Mouse (Mus musculus) liver, embryonic 11.5 days (tissue): ENCODE measurements at regions not wholly inside any gene's neighbourhood (a gene's known extent, or its start where the extent isn't known, plus 50 kb on each side); places are given as distances from the start of the nearest gene placed in this dataset.

Experiments
- ATAC-seq: fragments of 200-750 bp; cut with Nextera tagmentation; replicated peaks from 2 replicates; pipeline ENCODE4 v1.8.0; 2017; ENCODE audit warnings: moderate number of reproducible peaks, mild to moderate bottlenecking, moderate TSS enrichment, moderate library complexity; ENCODE audit not compliant: low FRiP score
- DNase-seq: peaks from one replicate; pipeline ENCODE4 v3.0.0-alpha.2; 2017; ENCODE audit warnings: low spot score
- H3K27ac ChIP-seq: fragments of 300-500 bp; sonication (generic); 2 replicates; pipeline ENCODE4 v1.5.1; 2014; ENCODE audit warnings: mild to moderate bottlenecking, low read depth, low read length, control low read depth
- H3K27me3 ChIP-seq: fragments of 300-500 bp; sonication (generic); replicated peaks from 2 replicates; pipeline ENCODE4 v1.6.1; 2014; ENCODE audit warnings: low read length, mixed read lengths; ENCODE audit not compliant: control insufficient read depth, insufficient read depth
- H3K36me3 ChIP-seq: fragments of 300-500 bp; sonication (generic); 2 replicates; pipeline ENCODE4 v1.6.1; 2014; ENCODE audit warnings: mild to moderate bottlenecking, low read length, moderate library complexity, mixed read lengths; ENCODE audit not compliant: control insufficient read depth, insufficient read depth
- H3K4me1 ChIP-seq: fragments of 300-500 bp; sonication (generic); replicated peaks from 2 replicates; pipeline ENCODE4 v1.6.1; 2014; ENCODE audit warnings: low read length, mixed read lengths; ENCODE audit not compliant: control insufficient read depth, insufficient read depth
- H3K4me2 ChIP-seq: fragments of 300-500 bp; sonication (generic); 2 replicates; pipeline ENCODE4 v1.6.1; 2014; ENCODE audit warnings: mild to moderate bottlenecking, control low read depth, moderate library complexity
- H3K4me3 ChIP-seq: fragments of 300-500 bp; sonication (generic); 2 replicates; pipeline ENCODE4 v1.5.1; 2014; ENCODE audit warnings: low read depth, low read length, control low read depth
- H3K9ac ChIP-seq: fragments of 300-500 bp; sonication (generic); 2 replicates; pipeline ENCODE4 v1.6.1; 2014; ENCODE audit warnings: low read depth, low read length, control low read depth
- H3K9me3 ChIP-seq: fragments of 300-500 bp; sonication (generic); 2 replicates; pipeline ENCODE4 v1.6.1; 2016; ENCODE audit warnings: low read length, inconsistent platforms, mixed read lengths; ENCODE audit not compliant: control insufficient read depth
- WGBS: fragments of 180-500 bp; shearing (Covaris S2); extraction: QIAGEN DNeasy Blood & Tissue Kit; methylation state at CpG from one replicate; pipeline ENCODE4 v1.1.7; 2014; 5-methylcytosine and 5-hydroxymethylcytosine counted together

GRCm38 (mm10) chr12:71498246-71499029 is 188.8 kb downstream of the Dact1 start:
- 74% methylated on average over 14 of the region's 14 CpGs for WGBS
- no peak overlapping the region for H3K4me2 ChIP-seq
- ATAC-seq, result no peak
- DNase-seq, result no peak
- no peaks in the 10 kb centered on the region for H3K27me3 ChIP-seq
- H3K27ac ChIP-seq, result no peak overlapping the region
- no peaks in the 10 kb centered on the region for H3K9me3 ChIP-seq
- no peak overlapping the region for H3K4me3 ChIP-seq
- no peaks in the 10 kb centered on the region for H3K4me1 ChIP-seq
- no peaks in the 10 kb centered on the region for H3K36me3 ChIP-seq
- H3K9ac ChIP-seq, result no peak overlapping the region

DNA sequence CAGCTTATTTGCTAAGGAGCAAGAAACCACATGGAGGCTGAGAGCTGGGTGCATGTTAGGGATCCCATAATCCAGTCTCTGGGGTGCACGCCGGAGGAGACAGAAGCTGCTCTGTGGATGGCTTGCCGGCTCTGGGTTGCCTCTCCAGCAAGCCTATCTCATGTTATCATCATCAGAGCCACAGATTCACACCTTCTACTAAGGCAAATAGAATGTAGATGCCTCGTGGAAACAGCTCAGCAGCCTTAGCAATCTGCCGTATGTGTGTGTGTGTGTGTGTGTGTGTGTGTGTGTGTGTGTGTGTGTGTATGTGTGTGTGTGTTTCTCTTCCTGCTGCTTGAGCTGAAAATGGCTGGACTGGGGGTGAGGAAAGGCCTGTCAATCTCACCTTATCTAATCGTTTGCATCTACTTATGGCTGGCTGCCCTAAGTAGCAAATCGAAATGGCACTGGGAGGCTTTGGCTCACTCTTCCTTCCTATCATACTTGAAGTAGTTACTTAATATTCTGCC is 191.7 kb downstream of the Dact1 start:
- H3K4me1 ChIP-seq, result no peaks in the 10 kb centered on the region
- ATAC-seq (no peak), DNase-seq (no peak)
- no peaks in the 10 kb centered on the region for H3K36me3 ChIP-seq
- 46% methylated on average over 7 of the region's 7 CpGs for WGBS
- H3K27me3 ChIP-seq, result no peaks in the 10 kb centered on the region
- H3K27ac ChIP-seq, result no peak overlapping the region
- H3K9ac ChIP-seq, result no peak overlapping the region
- no peak overlapping the region for H3K4me2 ChIP-seq
- no peak overlapping the region for H3K4me3 ChIP-seq
- H3K9me3 ChIP-seq, result no peaks in the 10 kb centered on the region

- Histone ChIP-seq H3K9me3 (no peaks in the 10 kb centered on the region), H3K4me2 (no peak overlapping the region), H3K4me1 (no peaks in the 10 kb centered on the region), H3K9ac (no peak overlapping the region), H3K36me3 (no peaks in the 10 kb centered on the region), H3K27ac (no peak overlapping the region), H3K27me3 (no peaks in the 10 kb centered on the region), H3K4me3 (no peak overlapping the region)
- 77% methylated on average over 11 of the region's 11 CpGs for whole genome bisulfite sequencing
- ATAC-seq, result no peak
- DNase-seq, result no peak
These were observed 193.6 kb downstream of the Dact1 start for GRCm38 (mm10) chr12:71503265-71503664.

DNA sequence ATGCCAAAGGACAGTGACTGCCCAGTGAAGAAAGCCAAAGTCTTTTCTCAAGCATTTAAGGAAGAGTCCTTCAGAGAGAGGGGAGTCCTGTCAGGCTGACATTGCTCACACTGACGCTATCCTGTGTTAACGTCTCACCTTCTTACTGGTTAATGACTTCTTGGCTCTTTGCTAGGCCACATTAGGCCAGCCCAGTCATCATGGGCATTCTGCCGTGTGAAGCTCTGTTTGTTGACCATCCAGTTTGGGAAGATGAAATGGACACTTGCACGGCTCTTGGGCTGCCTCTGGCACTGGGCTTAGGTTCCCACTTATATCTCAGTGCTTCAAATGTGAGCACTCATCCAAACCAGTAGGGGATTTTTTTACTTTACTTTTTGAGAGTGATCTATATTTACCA is 196.5 kb downstream of the Dact1 start:
- no peaks in the 10 kb centered on the region for H3K9me3 ChIP-seq
- H3K27me3 ChIP-seq, result no peaks in the 10 kb centered on the region
- no peak for DNase-seq
- H3K36me3 ChIP-seq, result no peaks in the 10 kb centered on the region
- no peak overlapping the region for H3K4me2 ChIP-seq
- no peak overlapping the region for H3K4me3 ChIP-seq
- H3K4me1 ChIP-seq, result no peaks in the 10 kb centered on the region
- WGBS, result 62% methylated on average over 4 of the region's 4 CpGs
- H3K27ac ChIP-seq, result no peak overlapping the region
- no peak for ATAC-seq
- no peak overlapping the region for H3K9ac ChIP-seq

DNA sequence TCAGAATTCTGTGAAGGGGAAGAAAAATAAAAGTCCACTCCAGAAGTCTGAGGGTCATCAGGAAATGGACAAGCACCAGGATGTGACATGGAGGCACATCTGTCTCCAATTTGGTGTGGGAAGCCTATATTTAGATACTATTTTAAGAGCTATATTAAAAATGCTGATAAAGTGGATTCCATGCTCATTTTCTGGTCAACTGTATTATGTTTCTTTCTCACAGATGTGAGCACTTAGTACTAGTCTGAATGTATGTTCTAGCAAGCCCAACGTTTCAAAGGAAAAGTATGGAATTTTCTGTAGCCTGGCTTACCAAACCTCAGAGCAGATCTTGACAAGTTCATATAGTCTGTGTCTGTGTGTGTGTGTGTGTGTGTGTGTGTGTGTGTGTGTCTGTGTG is 197.0 kb downstream of the Dact1 start:
- no peaks in the 10 kb centered on the region for H3K4me1 ChIP-seq
- ATAC-seq (no peak), DNase-seq (no peak)
- no peak overlapping the region for H3K27ac ChIP-seq
- H3K4me2 ChIP-seq, result no peak overlapping the region
- H3K27me3 ChIP-seq, result no peaks in the 10 kb centered on the region
- H3K9ac ChIP-seq, result no peak overlapping the region
- no peaks in the 10 kb centered on the region for H3K36me3 ChIP-seq
- H3K4me3 ChIP-seq, result no peak overlapping the region
- no peaks in the 10 kb centered on the region for H3K9me3 ChIP-seq
- 85% methylated on average over 1 of the region's 1 CpGs for WGBS

DNA sequence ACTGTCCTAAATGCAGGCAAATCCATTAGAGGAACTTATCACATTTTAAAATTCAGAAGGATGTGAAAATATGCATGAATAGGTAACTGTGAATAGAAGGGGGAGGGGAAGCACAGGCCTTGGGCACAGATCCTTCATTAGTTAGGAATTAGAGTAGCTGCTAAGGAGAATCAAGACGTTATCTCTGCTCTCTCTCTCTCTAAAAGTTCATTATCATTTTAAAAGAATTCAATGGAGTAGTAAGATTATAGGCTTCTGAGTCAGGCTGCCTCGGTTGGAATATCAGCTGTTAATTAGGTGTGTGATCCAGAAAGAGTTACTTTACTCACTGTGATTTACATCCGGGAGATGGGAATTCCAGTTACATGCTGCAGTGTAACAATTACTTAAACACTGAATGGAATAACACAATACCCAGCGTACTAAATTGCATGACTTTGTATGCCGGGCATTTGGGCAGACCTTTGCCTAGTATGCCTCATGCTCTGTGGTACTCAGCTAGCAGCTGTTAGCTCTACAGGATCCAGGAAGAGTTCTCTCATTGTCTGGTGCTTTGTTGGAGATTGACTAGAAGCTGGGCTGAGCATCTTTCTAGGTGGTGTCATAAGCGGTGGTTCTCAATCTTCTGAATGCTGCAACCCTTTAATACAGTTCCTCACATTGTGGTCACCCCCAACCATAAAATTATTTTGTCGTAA is 203.4 kb downstream of the Dact1 start:
- H3K9ac ChIP-seq, result no peak overlapping the region
- no peak overlapping the region for H3K4me3 ChIP-seq
- DNase-seq (no peak), ATAC-seq (no peak)
- no peaks in the 10 kb centered on the region for H3K36me3 ChIP-seq
- 61% methylated on average over 7 of the region's 7 CpGs for WGBS
- H3K27me3 ChIP-seq, result no peaks in the 10 kb centered on the region
- no peak overlapping the region for H3K27ac ChIP-seq
- no peak overlapping the region for H3K4me2 ChIP-seq
- no peaks in the 10 kb centered on the region for H3K4me1 ChIP-seq
- no peaks in the 10 kb centered on the region for H3K9me3 ChIP-seq

DNA sequence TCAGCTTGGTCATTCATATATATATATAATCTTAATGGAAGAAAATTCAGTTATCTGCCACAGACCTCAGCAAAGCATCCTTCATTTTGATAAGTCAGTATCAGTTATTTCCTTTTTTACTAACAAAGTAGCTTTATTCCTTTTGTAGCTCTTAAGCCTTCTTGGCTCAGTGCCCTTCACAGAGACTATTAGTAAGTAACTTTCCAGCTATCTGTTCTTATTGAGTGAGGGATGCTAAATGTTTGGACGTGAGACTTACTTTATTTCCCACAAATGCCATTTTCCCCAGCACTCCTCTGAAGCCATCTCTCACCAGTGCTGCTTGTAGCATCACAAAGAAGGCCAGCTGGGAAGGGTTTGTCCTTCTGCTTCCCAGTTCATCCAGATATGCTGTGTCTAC is 209.8 kb downstream of the Dact1 start:
- Histone ChIP-seq H3K36me3 (no peaks in the 10 kb centered on the region), H3K27ac (no peak overlapping the region), H3K27me3 (no peaks in the 10 kb centered on the region), H3K4me2 (no peak overlapping the region), H3K9ac (no peak overlapping the region), H3K9me3 (no peaks in the 10 kb centered on the region), H3K4me1 (no peaks in the 10 kb centered on the region), H3K4me3 (no peak overlapping the region)
- WGBS, result 40% methylated on average over 1 of the region's 1 CpGs
- ATAC-seq, result no peak
- DNase-seq, result no peak

GRCm38 (mm10) chr12:71521936-71522335 is 212.3 kb downstream of the Dact1 start:
- no peaks in the 10 kb centered on the region for H3K36me3 ChIP-seq
- H3K4me2 ChIP-seq, result no peak overlapping the region
- no peaks in the 10 kb centered on the region for H3K4me1 ChIP-seq
- H3K27me3 ChIP-seq, result no peaks in the 10 kb centered on the region
- H3K9ac ChIP-seq, result no peak overlapping the region
- H3K4me3 ChIP-seq, result no peak overlapping the region
- 88% methylated on average over 3 of the region's 3 CpGs for WGBS
- no peaks in the 10 kb centered on the region for H3K9me3 ChIP-seq
- H3K27ac ChIP-seq, result no peak overlapping the region
- ATAC-seq (no peak), DNase-seq (no peak)

DNA sequence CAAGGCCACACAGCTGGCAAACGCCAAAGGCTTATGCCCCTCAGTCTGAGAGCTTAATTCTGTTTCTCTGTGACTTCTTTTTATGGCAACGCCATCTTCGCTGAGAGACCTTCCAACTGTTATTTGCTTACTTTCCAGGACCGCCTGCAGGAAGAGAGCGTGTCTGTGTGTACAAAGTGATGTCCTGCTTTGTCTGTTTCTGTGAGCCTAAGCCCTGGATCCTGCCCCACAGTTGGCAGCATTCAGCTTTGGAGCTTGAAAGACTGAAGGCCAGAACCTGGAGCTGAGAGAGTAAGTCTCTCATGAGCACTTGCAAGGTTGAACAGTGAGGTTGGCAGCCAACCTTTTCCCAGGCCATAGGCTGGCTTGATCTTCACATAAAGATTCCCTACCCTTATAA is 212.8 kb downstream of the Dact1 start:
- ATAC-seq, result no peak
- no peaks in the 10 kb centered on the region for H3K27me3 ChIP-seq

More for the DNA sequence above, 212.8 kb downstream of the Dact1 start:
- Histone ChIP-seq H3K36me3 (no peaks in the 10 kb centered on the region), H3K9me3 (no peaks in the 10 kb centered on the region), H3K9ac (no peak overlapping the region), H3K4me3 (no peak overlapping the region), H3K4me1 (no peaks in the 10 kb centered on the region), H3K27ac (no peak overlapping the region), H3K4me2 (no peak overlapping the region)
- WGBS, result 64% methylated on average over 5 of the region's 5 CpGs
- DNase-seq, result no peak
